Mouse (Mus musculus): ENCODE results near the gene Ube2c. TPM values are rescaled to one million over a fixed set of nuclear protein-coding genes. Genes with fewer than 3 reads are reported as not detected.

Gene Ube2c
- total and polyA plus RNA-seq, 3 experiments = 177 to 365 (median 257) TPM

- TF ChIP-seq MXI1 (IDR thresholded peaks at IDR 0.05; ENCODE audit: low read depth, low read length) (no peak), E2F4 (IDR thresholded peaks at IDR 0.05; ENCODE audit: borderline replicate concordance, low read depth, low read length) (no peak), USF2 (IDR thresholded peaks at IDR 0.05; ENCODE audit: borderline replicate concordance in 1 of 2, insufficient read depth in 1 of 2, low read depth in 1 of 2, low read length in 2 of 2) (no peak), GABPA (IDR thresholded peaks at IDR 0.05; ENCODE audit: low read depth, low read length) (no peak), CHD1 (IDR thresholded peaks at IDR 0.05; ENCODE audit: low read depth, low read length) (no peak), ZKSCAN1 (IDR thresholded peaks at IDR 0.05; ENCODE audit: low read depth, low read length) (no peak), BHLHE40 (IDR thresholded peaks at IDR 0.05; ENCODE audit: borderline replicate concordance, low read depth, low read length) (no peak), SMC3 (IDR thresholded peaks at IDR 0.05; ENCODE audit: low read depth, low read length) (no peak), MEF2A (IDR thresholded peaks at IDR 0.05; ENCODE audit: extremely low read depth, insufficient replicate concordance, low read depth, low read length, poor library complexity, severe bottlenecking) (no peak), NRF1 (IDR thresholded peaks at IDR 0.05; ENCODE audit: insufficient read depth, low read depth, low read length, poor library complexity, severe bottlenecking) (no peak), POLR2AphosphoS5 (IDR thresholded peaks at IDR 0.05; ENCODE audit: borderline replicate concordance, low read depth, low read length) (no peak), JUND (IDR thresholded peaks at IDR 0.05; ENCODE audit: low read depth, low read length) (no peak), CHD2 (IDR thresholded peaks at IDR 0.05; ENCODE audit: low read length) (no peak), MAZ (IDR thresholded peaks at IDR 0.05; ENCODE audit: low read depth, low read length) (no peak), USF1 (IDR thresholded peaks at IDR 0.05; ENCODE audit: low read depth, low read length) (no peak), ZC3H11A (IDR thresholded peaks at IDR 0.05; ENCODE audit: low read depth, low read length) (no peak), EP300 (IDR thresholded peaks at IDR 0.05; ENCODE audit: low read depth in 1 of 2, low read length in 2 of 2) (no peak), TCF12 (IDR thresholded peaks at IDR 0.05; ENCODE audit: low read depth, low read length) (no peak), HCFC1 (IDR thresholded peaks at IDR 0.05; ENCODE audit: low read depth, low read length) (no peak), POLR2A (IDR thresholded peaks at IDR 0.05; ENCODE audit: control insufficient read depth in 1 of 2, insufficient read depth in 1 of 2, low read depth in 1 of 2, low read length in 2 of 2, poor library complexity in 1 of 2) (no peak)
These were observed 7.1 kb downstream of the Ube2c start for GRCm38 (mm10) chr2:164776801-164777200.

More at GRCm38 (mm10) chr2:164776801-164777200, 7.1 kb downstream of the Ube2c start:
- no peak overlapping the region for H3K9ac ChIP-seq (ENCODE audit: control insufficient read depth, low read depth, low read length, poor library complexity, severe bottlenecking)
- H3K27ac ChIP-seq (ENCODE audit: control insufficient read depth, low read depth, low read length) = no peak overlapping the region
- peaks cover 0 to 15% of the 10 kb centered on the region in 2 experiments; a peak in 2 of 4 replicates for H3K36me3 ChIP-seq (ENCODE audit: control insufficient read depth in 1 of 2, insufficient read depth in 2 of 2, low read length in 2 of 2)
- H3K4me3 ChIP-seq (ENCODE audit: control insufficient read depth in 1 of 2, insufficient read depth in 1 of 2, low read depth in 2 of 2, low read length in 2 of 2) = no peak overlapping the region
- H3K79me2 ChIP-seq (ENCODE audit: control insufficient read depth, insufficient read depth, low read length, poor library complexity) = peaks cover 2% of the 10 kb centered on the region; the same call in 1 of the 2 replicates
- H3K4me1 ChIP-seq (ENCODE audit: control insufficient read depth in 1 of 2, insufficient read depth in 2 of 2, low read length in 2 of 2) = peaks cover 0 to 17% of the 10 kb centered on the region in 2 experiments; a peak in 3 of 4 replicates
- no peaks in the 10 kb centered on the region for H3K27me3 ChIP-seq (ENCODE audit: control insufficient read depth in 1 of 2, insufficient read depth in 2 of 2, low read length in 2 of 2)
- no peaks in the 10 kb centered on the region for H3K9me3 ChIP-seq (replicated peaks; ENCODE audit: insufficient read depth, low read length)
- DNase-seq (ENCODE audit: low read depth, low spot score) = no peak

Measured in MEL (cell line).